Mouse (Mus musculus) left cerebral cortex, adult 2 months (tissue): ENCODE data around the gene Zbtb16. TPM values are rescaled to one million over a fixed set of nuclear protein-coding genes. Genes with fewer than 3 reads are reported as not detected.

ENCODE experiments used
- DNase-seq, 2 experiments: peaks; one replicate each; pipeline ENCODE4 v3.0.0; 2021 to 2022; ENCODE audit warnings: low spot score in 2 of 2, mixed read lengths in 1 of 2; ENCODE audit errors: extremely low spot score in 1 of 2
- H3K27ac ChIP-seq: fragments of 200-600 bp; 2 replicates; pipeline ENCODE4 v1.8.1; 2022
- H3K4me3 ChIP-seq: fragments of 200-600 bp; 2 replicates; pipeline ENCODE4 v1.8.1; 2022
- CTCF ChIP-seq: fragments of 200-600 bp; IDR thresholded peaks from 2 replicates; pipeline ENCODE4 v1.8.1; 2022; ENCODE audit warnings: antibody characterized with exemption, mild to moderate bottlenecking, moderate library complexity
- intact Hi-C: fragments of 180-260 bp; cut with DNase I; formaldehyde crosslinking; loops from one replicate; pipeline ENCODE4 v1.15.1; 2025
- total RNA-seq, 2 experiments: library from RNA; stranded (reverse); gene quantifications; 2 replicates each; pipeline ENCODE4 v1.2.3; 2021

Gene Zbtb16
- total RNA-seq, 2 experiments from 2014 or later, result 92.9 to 111 TPM

- Histone ChIP-seq H3K4me3 (no peak overlapping the region), H3K27ac (no peak overlapping the region)
- no peak for TF ChIP-seq CTCF
- DNase-seq, result no peak
- intact Hi-C loops, result loop anchor here (5.0 kb wide), 1 partner anchor 73 kb away; no protein-coding TSS in a partner anchor
These were observed 115.6 kb downstream of the Zbtb16 start for GRCm38 (mm10) chr9:48720251-48720963.

GRCm38 (mm10) chr9:48719619-48720018, 116.4 kb downstream of the Zbtb16 start:
- no peak overlapping the region for H3K27ac ChIP-seq
- DNase-seq, result no peak
- no peak for TF ChIP-seq CTCF
- intact Hi-C loops, result loop anchor here (5.0 kb wide), 1 partner anchor 72 kb away; no protein-coding TSS in a partner anchor
- no peak overlapping the region for H3K4me3 ChIP-seq

GRCm38 (mm10) chr9:48716549-48716948, 119.5 kb downstream of the Zbtb16 start:
- TF ChIP-seq CTCF, result no peak
- DNase-seq, result no peak
- H3K27ac ChIP-seq, result no peak overlapping the region
- no peak overlapping the region for H3K4me3 ChIP-seq
- intact Hi-C loops, result no loop called here

GRCm38 (mm10) chr9:48715042-48715441, 121.0 kb downstream of the Zbtb16 start:
- Histone ChIP-seq H3K4me3 (no peak overlapping the region), H3K27ac (no peak overlapping the region)
- TF ChIP-seq CTCF, result no peak
- intact Hi-C loops, result no loop called here
- no peak for DNase-seq

GRCm38 (mm10) chr9:48713779-48714178, 122.2 kb downstream of the Zbtb16 start:
- no peak for DNase-seq
- Histone ChIP-seq H3K27ac (no peak overlapping the region), H3K4me3 (no peak overlapping the region)
- TF ChIP-seq CTCF, result no peak
- intact Hi-C loops, result no loop called here

- no peak for TF ChIP-seq CTCF
- no peak overlapping the region for H3K4me3 ChIP-seq
- DNase-seq, result no peak
- intact Hi-C loops, result no loop called here
- H3K27ac ChIP-seq, result no peak overlapping the region
These were observed 122.8 kb downstream of the Zbtb16 start for GRCm38 (mm10) chr9:48712985-48713765.

- Histone ChIP-seq H3K4me3 (no peak overlapping the region), H3K27ac (no peak overlapping the region)
- no peak for DNase-seq
- intact Hi-C loops, result no loop called here
- TF ChIP-seq CTCF, result no peak
These were observed 124.2 kb downstream of the Zbtb16 start for GRCm38 (mm10) chr9:48711826-48712225.

GRCm38 (mm10) chr9:48711296-48711781, 124.7 kb downstream of the Zbtb16 start:
- Histone ChIP-seq H3K27ac (no peak overlapping the region), H3K4me3 (no peak overlapping the region)
- intact Hi-C loops, result no loop called here
- no peak for DNase-seq
- no peak for TF ChIP-seq CTCF

- no peak for DNase-seq
- intact Hi-C loops, result no loop called here
- no peak for TF ChIP-seq CTCF
- Histone ChIP-seq H3K27ac (no peak overlapping the region), H3K4me3 (no peak overlapping the region)
These were observed 125.4 kb downstream of the Zbtb16 start for GRCm38 (mm10) chr9:48710355-48711295.

- H3K27ac ChIP-seq, result no peak overlapping the region
- no peak for TF ChIP-seq CTCF
- no peak overlapping the region for H3K4me3 ChIP-seq
- intact Hi-C loops, result no loop called here
- DNase-seq, result no peak
These were observed 128.2 kb downstream of the Zbtb16 start for GRCm38 (mm10) chr9:48707824-48708229.

- intact Hi-C loops, result no loop called here
- no peak for TF ChIP-seq CTCF
- DNase-seq, result no peak
- Histone ChIP-seq H3K27ac (no peak overlapping the region), H3K4me3 (no peak overlapping the region)
These were observed 128.7 kb downstream of the Zbtb16 start for GRCm38 (mm10) chr9:48707134-48707823.
